Mouse (Mus musculus) lung, postnatal 10 days (tissue): Measurements from ENCODE around the gene Unc5b.

ENCODE experiments used
- DNase-seq: peaks from one replicate; pipeline ENCODE4 v3.0.0; 2021

Unc5b gene

GRCm38 (mm10) chr10:60820552-60820951 is 10.8 kb downstream of the Unc5b start:
- no peak for DNase-seq

GRCm38 (mm10) chr10:60819654-60820192 is 11.7 kb downstream of the Unc5b start:
- DNase-seq = no peak

DNA sequence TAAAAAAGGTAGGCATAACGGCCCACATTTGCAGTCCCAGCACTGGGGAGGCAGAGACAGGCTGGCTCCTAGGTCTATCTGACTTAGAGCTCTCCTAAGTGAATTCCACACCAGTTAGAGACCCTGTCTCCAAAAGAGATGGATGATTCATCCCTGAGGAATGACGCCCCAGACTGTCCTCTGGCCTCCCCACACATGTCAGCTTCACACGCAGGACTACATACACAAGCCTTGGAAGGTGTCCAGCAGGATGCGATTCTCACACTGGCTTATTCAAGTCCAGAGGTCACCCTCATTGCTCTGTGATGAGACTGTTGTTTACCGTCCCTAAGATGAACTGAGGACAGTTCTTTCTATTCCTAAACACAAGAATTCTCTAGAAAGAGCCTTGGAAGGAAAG is 12.2 kb downstream of the Unc5b start:
- peak; percentile 87 for DNase-seq

DNA sequence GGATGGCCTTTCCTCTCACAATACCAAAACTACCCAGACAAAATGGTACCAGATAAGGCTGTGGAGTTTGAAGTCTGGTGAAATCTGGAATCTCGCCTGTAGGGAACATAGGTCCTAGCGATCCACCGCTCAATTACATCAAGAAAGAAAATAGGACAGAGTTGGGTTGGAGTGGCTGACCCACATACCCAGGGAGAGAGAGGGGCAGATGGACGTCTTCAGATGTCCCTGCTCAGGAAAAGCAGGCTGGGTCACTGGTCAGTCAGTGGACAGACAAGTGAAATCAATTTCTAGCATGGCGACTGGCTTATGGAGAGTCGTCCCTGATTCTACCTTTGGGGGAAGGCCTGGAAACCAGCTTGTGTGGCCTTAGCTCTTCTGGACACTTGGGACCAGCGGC is 12.7 kb downstream of the Unc5b start:
- no peak for DNase-seq

DNA sequence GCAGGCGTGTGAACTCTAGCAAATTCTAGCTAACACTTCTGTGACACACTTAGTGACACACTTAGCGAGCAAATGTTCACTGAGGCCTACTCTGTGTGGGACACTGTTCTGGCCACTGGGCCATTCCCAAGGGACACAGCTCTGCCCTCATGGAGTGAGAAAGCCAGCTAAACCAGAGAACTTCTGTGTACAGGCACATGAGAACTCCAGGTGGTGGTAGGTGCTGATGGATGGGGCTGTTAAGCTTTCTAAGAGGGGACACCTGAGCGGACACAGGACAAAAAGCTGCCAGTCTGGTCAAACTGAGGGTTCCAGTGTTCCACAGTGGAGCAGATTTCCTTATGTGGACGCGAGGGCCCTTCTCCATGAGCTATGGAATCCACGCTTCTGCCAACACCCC is 13.5 kb downstream of the Unc5b start:
- no peak for DNase-seq

DNA sequence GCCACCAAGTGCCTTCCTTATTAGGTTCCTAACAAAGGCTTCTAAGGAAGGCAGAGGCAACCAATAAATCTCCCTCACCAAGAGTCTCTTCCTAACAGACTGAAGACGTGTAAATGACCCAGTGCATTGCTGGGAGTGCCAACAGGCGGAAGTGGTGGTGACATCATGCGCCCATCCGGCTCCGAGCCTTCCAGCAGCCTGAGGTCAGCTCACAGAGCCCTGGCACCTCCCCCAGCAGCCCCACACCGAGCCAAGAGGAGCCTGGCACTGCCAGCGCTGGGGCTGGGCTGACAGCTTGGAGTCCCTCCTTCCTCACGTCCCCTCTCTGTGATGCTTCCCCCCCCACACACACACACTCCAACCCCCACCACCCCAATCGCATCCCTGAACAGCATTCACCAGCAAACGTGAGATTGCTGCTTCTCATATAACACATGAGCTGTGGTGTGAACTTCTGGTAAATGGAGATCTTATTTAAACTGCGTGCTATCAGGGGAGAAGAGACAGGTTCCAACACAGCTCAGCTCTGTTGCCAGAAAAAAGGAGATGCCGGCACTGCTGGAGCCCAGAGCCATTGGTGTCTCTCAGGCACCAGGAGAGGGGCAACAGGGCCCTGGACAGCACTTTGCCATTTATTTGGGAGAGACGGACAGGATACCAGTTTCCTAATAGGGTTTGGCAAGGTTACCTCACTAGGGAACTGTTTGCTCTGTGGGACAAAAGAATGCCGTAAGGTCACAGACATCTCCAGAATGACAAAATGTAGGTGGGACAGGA is 14.3 kb downstream of the Unc5b start:
- peak; percentile 90 for DNase-seq

DNA sequence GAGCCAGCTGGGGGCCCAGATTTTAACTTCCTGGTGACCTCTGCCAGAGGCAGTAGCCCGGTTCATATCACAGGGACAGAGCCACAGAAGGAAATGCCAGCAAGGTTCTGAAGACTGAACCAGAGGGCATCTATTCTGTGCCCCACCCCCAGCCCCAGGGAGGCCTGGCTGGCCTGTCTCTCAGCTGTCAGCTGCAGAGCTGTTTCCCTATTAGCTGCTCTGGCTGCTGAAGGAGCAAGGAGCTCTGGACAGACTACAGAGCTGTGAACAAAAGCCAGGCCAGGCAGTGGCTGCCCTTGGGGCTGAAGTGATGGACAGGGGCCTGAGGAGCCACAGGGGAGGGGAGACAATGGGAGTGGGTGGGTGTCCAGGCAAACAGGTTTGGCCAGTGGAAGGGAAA is 15.5 kb downstream of the Unc5b start:
- DNase-seq = no peak

- DNase-seq = no peak
Observed at GRCm38 (mm10) chr10:60815059-60815458, 16.3 kb downstream of the Unc5b start.

DNA sequence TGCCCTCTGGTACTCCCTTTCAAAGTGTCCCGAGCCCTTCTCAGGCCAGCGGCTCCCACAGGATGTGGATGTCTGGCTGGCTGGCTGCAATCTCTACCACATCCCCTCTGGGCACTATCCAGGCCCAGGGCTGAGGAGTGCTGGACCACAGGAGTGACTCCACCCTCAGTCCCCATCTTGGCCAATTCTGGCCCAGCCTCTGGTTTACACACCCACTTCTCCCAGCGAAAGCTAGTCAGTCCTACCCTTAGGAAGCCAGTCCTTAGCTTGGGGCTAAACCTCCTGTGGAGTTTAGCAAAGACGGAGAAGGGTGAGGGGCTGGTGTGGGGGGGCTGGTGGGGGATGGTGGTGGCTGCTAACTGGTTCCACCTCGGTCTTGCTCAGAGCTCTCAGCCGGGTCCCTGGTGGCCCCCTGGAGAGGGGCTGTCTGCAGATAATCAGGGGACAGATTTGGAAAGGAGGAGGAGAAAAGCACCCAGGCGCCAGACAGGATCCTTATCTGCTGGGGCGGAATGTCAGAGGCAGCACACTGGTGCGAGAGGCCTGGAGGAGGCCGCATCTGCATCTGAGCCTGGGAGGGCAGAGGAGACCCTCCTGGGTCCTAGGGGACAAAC is 16.8 kb downstream of the Unc5b start:
- peak; percentile 82 for DNase-seq

DNA sequence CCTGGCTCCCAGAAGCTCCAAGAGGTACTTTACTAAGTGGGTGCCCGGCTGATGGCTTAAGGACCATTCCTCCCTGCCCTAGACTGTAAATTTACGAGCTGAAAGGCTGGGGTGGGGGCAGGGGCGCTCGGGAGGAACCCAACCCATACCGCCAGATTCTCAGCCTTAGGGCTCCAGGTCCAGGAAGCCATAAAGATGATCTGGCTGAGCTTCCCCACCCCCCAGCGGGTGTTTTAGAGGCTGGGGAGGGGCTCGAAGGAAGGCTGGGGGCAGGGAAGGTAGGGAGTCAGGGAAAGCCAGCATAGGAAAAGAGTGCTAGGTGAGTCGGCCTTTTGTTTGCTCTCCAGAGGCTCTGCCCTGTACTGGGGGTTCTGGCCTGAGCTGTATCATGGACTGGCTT is 17.8 kb downstream of the Unc5b start:
- DNase-seq = no peak

DNA sequence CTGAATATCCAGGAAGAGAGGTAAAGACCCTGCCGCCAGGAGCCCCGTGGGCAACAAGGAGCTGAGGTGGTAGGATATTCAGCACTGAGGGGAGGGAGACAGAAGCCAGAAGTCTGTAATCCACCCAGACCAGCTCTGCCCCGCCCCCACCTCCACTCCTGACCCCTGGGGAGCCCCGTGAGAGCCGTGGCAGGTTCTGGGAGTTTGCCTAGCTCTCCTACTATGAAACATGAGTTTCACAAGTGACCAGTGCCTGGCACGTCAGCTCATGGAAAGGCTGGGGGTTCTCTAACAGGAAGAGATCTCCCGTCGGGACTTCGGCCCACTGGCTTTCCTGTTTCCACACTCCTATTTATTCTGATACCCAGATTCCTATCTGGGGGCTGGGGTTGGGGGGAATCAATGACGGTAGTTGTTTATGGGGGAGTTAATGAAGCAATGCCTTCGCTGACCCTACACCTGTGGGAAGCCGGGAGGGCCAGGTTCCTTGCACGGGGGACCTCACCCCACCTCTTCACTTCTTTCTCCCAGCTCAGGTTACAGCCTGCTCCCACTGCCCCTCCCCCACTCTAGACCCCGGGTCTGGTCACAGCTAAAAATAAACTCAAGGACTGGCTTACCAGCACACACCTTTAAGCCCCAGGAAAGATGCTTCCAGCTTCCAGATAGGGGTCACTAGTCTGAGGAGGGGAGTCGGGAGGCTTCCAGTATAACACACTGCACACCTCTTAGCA is 19.4 kb downstream of the Unc5b start:
- no peak for DNase-seq

DNA sequence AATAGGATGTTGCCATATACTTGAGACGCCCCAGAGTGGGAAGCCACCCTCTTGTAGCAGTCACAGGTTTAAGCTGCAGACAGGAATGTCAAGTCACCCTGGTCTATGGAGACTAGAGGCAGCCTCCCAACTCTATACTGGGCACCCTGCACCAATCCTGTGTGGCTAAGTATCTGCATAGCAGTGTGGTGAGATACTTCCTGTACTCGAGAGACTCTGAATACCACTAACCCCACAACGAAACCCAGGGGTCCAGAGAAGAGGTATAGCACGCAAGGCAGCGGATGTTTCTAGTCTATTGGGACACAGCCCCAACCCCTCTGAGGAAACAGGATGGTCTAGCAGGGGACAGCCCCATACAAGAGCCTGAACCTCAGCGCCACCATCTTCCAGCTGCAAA is 22.9 kb downstream of the Unc5b start:
- no peak for DNase-seq

GRCm38 (mm10) chr10:60807531-60808185 is 23.7 kb downstream of the Unc5b start:
- DNase-seq = peak; percentile 87

DNA sequence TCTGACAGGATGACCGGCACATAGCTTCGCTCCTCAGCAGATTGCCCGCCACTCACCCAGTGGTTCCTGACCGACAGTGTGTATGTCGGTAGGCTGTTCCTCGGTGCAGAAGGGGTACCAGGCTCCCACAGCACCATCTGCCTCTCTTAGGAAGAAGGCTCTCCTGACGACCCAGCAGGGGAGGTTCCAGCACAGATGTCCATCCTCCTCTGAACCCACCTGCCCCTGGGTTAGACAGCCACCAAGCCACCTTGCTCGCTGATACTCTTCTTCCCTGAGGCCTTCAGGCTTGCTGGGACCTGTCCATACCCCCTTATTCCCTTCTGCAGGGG is 25.2 kb downstream of the Unc5b start:
- no peak for DNase-seq

- DNase-seq = no peak
Observed at GRCm38 (mm10) chr10:60805436-60806206, 25.8 kb downstream of the Unc5b start.

DNA sequence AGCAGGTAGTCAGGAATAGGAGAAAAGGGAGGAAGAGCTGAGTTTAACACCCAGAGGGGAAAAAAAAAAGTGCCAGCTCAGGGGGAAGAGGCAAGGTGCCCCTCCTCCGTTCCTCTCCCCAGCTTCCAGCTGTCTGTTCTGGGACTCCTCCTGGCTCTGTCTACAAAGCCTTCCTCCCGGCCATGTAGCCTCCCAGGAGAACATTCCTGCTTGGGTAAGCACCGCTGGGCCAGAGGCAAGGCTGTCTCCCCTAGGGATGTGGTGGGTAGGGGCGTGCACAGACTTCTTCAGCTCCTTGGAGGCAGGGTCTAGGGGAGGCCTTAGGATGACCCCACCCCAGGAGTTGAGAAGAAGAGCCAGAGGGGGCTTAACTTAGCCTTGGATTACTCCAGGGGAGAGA is 26.5 kb downstream of the Unc5b start:
- no peak for DNase-seq

DNA sequence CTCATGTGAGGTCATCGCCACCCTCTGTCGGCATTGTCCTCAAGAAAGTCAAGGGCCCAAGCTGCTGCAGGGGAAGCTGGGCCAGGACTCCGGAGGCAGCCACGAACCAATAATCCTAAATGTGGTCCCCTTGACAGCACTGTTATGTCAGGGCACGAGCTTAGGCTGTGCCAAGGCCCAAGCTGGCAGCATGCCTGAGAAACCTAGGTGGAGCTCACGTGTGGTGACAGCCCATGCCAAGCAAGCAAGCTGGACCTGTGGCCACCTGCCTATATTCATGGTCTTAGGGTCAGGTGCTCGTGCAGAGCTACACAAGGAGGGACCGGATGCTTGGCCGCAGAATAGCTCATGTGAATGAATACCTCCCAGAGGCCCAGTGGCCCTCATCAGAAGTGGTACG is 27.4 kb downstream of the Unc5b start:
- DNase-seq = no peak

- DNase-seq = no peak
Observed at GRCm38 (mm10) chr10:60801898-60802412, 29.4 kb downstream of the Unc5b start.

GRCm38 (mm10) chr10:60801168-60801897 is 30.0 kb downstream of the Unc5b start:
- DNase-seq = no peak

DNA sequence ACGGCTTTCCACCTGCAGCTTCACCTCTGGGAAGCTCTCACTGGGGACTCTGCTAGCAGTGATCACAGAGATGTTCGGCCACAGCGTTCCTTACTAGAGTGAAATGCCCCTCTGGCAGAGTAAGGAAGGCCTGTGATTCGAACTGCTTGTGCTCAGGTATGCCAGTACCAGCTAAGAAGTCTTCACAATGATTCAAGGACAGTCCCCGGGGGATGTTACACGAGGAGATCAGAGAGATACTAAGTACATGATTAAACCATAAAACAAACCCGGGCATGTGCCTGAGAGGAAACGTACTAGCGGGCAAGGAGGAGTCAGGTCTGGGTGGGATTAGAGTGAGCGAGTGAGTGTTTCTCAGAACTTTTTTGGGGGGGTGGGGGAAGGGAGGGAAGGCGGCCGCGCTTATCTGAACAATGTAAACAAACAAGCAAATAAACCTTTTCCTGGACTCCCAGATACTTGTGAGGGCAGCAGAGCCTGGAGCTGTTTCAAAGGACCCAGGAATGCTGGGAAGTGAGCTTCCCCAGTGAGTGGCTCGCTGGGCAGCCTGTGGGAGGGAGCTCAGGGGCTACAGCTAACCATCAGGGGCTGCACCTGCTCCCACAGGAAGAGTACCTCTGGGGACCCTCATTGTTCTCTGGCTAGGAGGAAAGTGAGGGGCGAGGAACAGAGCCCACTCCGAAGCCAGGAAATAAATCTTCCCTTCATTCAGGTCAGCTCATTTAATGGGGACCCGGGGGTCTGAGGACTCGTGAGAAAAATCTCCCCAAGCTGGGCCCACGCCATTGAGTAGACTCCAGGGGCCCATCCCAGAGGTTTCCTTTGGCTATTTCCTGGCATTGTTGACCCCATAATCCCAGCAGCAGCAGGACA is 30.9 kb downstream of the Unc5b start:
- no peak for DNase-seq
